Mouse (Mus musculus) CD8-positive naive resting alpha-beta T cell, adult 2 months (primary cell): ENCODE measurements around the gene Heatr6.
A peak's percentile ranks its signal among the peaks of the same experiment; 100 is the strongest.

Source experiments
- DNase-seq, 2 experiments: peaks; one replicate each; pipeline ENCODE4 v3.0.0; 2022; ENCODE audit warnings: low read depth in 2 of 2, low spot score in 2 of 2

The Heatr6 gene

DNA sequence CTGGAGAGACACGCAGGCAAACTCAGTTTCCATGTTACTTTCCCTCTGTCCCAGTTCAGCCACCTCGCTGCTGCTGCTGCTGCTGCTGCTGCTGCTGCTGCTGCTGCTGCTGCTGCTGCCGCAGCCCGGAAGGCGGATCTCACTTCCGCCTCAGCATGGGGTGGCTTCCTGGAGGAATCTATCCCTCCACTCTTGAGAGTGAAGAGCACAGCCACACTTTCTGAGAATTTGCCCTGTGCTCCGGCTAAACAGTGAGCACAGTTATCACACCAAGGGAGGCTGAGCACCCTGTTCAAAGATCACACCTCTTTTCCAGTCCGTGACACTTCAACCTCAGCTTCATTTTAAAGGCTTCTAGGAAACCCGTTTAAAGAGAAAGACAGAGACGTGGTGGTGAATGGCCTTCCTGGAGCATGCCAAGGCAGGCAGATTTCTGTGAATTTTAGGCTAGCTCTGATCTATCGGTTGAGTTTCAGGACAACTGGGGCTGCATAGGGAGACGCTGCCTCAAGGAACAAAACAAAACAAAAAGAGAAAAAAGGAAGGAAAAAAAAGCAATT lies 46.5 kb downstream of the Heatr6 start:
- no peak for DNase-seq

DNA sequence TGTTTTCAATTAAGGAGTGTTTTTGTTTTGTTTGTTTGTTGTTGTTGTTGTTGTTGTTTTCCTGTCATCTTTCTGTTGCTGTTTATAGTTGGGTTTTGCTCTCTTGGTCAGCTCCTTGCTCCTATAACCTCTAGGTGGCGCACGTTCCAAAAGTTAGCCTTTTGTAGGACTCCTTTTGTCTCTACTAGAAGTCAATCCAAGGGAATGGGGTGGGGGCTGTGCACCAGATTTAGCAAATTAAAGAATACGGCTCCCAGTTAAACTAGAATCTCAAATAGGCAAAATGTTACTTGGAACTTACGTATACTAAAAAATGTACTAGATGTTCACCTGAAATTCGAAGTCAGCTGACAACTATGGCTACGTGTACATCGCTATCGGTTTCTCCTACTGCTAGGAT lies 48.7 kb downstream of the Heatr6 start:
- peak in 1 of 2 experiments; percentile 6 for DNase-seq

DNA sequence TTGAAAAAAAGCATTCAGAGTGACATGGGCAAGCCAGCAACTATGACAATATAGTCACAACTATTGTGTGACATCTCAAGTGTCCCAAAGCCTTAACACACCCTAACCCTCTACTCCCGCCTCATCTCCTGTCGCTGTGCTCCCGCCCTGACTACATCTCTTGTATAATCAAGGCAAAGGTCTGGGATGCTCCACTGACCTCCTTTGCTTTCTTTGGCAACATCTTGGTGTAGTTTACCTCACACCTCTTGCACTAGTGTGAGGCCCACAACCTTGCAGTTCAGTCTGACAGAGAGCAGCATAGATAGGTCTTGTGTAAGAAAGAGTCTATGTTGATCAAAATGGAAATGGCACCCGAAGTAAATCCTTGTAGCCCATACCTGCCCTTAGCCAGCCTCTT lies 49.1 kb downstream of the Heatr6 start:
- no peak for DNase-seq

DNA sequence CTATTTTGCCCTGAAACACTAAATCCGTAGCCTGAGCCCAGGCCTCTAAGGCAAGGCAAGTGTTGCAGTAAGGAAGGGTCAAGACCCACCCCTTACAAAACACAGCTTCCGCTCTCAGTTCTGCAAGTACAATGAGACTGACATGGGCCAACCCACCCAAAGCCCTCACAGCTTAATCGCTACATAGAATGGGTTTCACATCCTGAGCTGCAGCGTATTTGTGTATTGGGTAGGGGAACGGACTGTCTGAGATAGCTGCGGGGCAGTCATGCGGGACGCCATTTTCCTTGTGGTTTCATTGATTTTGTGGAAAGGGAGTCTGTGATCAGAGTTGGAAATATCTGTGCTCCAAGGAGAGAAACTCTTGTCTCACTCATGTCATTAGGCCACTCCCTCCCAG lies 56.9 kb downstream of the Heatr6 start:
- no peak for DNase-seq

DNA sequence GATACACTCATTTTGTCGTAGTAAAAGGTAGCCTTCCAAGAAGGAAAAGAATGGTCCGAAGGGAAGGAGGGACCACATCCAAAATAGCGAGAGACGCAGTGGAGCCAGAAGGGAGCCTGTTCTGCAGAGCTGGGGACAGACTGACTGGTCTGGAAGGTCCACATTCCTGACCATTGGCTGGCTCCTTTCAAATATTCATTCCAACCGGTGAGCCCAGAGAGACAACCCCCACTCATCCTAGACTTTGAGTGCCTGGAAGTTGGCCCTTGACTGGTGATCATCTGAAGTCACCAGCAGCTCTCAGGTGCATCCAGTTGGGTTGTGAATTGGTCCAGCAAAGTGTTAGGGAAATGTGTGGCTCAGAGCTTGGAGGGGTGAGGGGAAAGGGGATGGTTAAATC lies 61.7 kb downstream of the Heatr6 start:
- no peak for DNase-seq

DNA sequence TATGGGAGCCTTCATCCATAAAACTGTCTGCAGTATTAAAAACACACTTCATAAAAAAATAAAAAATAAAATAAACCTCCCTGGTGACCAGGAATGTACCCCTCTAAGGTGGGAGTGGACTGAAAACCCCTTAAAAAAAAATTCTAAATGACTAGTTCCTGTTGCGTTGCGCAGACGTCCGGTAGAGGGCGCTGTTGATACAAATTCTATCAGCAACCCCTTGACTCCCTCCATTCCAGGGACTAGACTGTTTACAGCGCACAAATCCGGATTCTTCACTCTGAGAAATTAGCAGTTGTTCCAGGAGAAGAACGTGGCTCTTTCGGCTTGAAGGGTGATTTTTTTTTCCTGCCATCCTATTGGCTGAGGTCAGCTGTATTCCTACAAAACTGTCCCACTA lies 62.1 kb downstream of the Heatr6 start:
- DNase-seq, result peak in 1 of 2 experiments; percentile 4

DNA sequence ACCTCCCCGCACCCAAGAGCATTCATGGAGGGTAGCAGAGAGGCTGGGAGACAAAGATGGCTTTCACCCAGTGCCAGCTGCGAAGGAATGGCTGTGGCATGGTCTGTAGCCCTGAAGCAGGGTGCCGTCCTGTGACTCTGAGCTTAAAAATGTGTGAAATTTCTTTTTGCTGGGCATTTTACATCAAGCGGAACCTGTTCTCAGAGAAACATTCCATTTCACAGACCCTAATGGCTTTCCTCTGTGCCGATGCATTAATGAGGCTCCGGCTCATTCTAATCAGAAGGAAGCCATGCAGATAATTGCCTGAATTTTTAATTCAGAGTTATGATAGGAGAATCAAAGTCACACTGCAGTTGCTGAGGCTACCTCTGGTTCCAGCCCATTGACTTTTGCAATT lies 63.6 kb downstream of the Heatr6 start:
- DNase-seq, result no peak

DNA sequence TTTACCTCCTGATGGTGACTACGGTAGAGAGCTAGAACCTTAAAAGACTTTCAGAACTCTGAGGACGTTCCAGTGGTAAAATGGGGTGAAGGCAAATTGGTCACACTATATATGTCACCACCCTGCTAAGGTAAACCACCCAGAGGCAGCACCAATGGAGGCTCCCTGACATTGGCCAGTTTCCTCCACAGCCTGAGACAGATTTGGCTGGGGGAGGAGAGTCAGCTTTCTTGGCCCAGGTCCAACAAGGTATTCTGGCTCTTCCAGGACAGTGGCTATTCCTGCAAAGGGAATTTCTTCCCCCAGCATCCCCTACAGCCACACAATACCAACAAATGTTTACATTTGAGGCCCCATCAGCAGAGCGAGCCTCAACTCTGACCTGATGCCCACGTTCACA lies 64.5 kb downstream of the Heatr6 start:
- DNase-seq, result no peak

DNA sequence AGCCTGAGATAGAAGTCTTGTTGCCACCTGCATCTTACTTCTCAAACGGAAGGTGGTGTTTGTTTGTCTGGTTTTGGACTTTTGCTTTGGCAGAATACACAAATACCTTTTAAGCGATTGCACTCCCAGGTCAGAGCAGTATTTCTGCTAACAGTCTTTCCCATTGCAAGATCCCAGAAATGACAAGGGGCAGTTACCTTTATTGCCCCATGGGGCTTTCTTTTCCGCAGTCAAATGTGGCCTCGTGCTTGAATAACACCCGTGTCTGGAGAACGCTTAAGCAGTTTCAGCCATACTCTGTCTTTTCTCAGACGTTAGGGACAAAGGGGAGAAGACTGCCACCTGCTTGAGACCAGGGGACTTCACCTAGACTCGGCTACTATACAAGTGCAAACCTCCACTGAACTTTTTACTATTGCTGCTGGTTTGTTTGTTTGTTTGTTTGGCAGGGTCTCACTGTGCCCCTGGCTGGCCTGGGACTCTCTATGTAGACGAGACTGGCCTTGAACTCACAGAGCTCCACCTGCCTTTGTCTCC lies 65.2 kb downstream of the Heatr6 start:
- DNase-seq, result no peak

DNA sequence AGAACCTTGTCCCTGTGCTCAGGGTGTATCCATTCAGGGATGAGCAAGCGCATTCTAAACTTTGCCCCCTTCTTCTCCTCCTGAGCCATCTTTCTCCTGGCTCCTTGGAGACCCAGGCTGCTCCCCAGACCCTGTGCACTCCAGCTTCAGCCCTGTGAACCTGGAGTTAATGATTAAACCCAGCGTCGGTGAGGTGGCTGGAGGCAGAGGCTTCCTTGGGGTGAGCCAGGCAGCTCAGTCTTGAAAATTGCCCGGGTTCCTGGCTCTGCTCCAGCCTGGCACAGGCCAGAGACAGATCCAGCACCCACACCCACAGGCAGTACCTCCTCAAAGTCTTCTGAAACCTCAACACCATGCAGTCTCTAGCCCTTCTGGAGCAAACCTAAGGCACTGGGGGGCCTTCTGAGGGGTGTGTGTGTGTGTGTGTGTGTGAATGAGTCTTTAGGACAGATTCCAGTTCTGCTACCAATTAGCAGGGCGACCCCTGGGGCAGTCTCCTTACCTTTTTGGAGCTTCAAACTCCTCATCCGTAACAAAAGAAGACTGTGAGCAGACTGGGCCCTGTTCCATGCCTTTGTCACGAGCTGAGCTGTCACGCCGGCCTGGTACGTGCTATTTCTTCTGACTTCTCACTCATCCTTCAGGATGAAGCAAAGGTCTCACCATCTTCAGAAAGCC lies 66.4 kb downstream of the Heatr6 start:
- no peak for DNase-seq

DNA sequence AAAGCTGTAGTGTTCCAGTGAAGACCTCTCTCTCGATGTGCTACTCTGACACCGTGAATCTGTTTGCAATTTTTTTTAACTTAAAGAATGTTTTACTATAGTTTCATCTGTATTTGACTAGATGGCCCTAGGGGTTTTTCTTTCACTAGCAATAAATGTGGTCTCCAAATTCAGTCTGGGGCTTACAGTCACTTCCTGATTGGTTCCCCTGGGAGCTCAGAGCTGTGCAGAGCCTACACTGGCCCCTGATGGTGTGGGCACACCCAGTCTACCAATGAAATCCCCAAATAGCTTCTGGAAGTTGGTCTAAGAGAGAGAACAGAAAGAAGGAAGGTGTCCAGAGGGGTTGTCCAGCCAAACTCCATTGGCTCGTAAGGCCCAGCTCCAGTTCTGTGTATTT lies 72.6 kb downstream of the Heatr6 start:
- no peak for DNase-seq

DNA sequence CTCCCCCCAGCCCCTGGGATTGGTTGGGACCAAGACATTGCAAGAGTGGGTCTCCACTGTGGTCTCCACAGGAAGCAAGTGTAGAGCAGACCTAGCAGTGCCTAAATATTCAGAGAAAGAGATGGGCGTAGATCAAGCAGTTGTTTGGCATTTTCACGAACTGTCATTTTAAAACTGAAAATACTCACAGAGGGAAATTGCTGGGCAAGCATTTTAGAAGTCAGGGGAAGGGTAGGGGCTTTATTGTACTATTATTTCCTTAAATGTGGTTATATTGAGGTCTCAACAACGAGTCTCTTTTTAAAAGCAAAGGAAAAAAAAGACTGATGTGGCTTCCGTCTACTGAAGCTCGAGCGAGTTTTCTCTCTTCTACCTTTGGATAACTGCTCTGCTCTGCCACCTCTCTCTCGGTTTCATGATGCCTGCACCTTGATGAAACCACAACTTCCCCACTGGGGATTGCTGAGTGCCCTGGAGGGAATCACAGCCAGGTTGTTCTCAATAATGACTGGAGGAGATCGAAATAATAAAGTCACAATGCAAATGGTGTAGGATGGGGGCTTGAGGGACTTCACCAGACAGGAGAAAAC lies 75.2 kb downstream of the Heatr6 start:
- no peak for DNase-seq

DNA sequence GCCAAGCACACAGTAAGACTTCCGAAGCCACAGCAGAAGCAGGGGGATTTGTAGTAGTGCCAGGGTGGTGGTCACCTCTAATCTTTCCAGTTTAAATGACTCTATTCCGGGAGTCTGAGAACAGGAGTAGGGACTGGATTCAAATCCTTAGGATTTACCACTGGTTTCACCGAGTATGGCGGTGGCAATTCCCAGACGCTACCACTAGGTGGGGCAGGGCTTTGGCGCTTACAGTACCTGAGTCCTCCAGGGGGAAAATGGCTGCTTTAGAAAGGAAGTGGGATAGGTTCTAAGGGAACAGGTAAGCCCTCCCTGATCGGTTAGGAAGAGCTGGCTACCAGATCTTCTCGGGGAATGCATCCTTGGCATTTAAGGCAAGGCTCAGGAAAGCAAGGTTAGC lies 78.9 kb downstream of the Heatr6 start:
- peak; percentile 16 to 34 for DNase-seq
